Mouse (Mus musculus): ENCODE results near the gene Serpinc1. TPM values are rescaled to one million over a fixed set of nuclear protein-coding genes. Genes with fewer than 3 reads are reported as not detected.
"Not testable (repeated sequence)": the region's sequence is repeated elsewhere in the genome, so short reads cannot be mapped to it uniquely, and the experiment has no call there.

Gene Serpinc1
- polyA plus RNA-seq, 1 experiment = 0.18 TPM

DNA sequence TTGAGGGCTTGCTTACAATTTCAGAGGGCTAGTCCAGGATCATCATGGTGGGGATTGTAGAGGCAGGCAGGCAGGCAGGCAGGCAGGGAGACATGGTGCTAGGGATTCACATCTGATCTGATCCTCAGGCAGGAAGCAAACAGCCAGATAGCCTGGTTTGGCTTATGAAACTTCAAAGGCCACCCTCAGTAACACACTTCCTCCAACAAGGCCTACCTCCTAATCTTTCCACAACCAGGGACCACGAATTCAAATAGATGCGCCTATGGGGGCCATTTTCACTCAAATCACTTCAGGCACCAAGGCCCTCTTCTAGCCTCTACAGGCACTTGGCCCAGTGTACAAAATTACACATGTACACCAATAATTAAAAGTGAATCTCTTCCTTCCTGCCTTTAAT, 48.8 kb downstream of the Serpinc1 start:
- no peak overlapping the region for H3K4me3 ChIP-seq (replicated peaks; ENCODE audit: insufficient read depth, low read depth, low read length)
- H3K4me1 ChIP-seq (ENCODE audit: control insufficient read depth, insufficient read depth, low read length) = no peaks in the 10 kb centered on the region
- 89% methylated on average over 2 of the region's 2 CpGs for whole genome bisulfite sequencing
- no peak overlapping the region for H3K27ac ChIP-seq (ENCODE audit: insufficient read depth, low read length)
- no peak for DNase-seq
- no peak for TF ChIP-seq POLR2A (IDR thresholded peaks at IDR 0.05; ENCODE audit: borderline replicate concordance, insufficient read depth, low read length)
- no peak for TF ChIP-seq CTCF (IDR thresholded peaks at IDR 0.05; ENCODE audit: borderline replicate concordance, insufficient read depth, low read depth, low read length)
- no peaks in the 10 kb centered on the region for H3K27me3 ChIP-seq (ENCODE audit: control insufficient read depth, insufficient read depth, low read length)

DNA sequence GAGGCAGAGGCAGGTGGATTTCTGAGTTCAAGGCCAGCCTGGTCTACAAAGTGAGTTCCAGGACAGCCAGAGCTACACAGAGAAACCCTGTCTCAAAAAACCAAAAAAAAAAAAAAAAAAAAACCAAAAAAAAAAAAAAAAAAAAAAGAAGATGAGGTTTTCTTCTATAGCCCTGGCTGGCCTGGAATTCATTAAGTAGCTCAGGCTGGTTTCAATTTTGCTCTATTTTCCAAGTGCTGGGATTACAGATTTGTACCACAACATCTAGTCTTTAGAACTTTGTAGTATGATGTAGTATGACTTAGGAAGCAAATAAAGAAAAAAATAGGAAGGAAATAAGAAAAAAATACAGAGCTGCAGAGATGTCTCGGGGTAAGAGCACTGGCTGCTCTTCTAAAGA, 50.0 kb downstream of the Serpinc1 start:
- 97% methylated on average over 1 of the region's 1 CpGs for WGBS
- not testable (repeated sequence) for DNase-seq

DNA sequence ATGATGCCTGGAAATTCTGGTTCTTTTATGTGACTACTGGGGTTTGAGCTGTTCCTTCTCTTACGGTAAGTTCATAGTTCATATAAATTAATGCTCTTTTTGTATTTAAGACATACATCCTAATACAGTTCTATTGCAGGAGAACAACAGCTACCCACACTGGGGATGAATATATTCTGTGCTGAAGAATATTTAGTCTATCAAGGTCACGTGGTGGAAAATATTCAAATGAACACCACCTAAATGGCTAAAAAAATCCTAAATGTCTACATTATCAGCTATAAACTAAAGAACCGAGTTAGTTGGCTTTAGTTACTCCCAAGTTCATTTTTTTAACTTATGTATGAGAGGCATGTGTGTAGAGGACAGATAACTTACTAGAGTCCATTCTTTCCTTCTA, 51.7 kb downstream of the Serpinc1 start:
- Histone ChIP-seq H3K4me3 (replicated peaks; ENCODE audit: insufficient read depth, low read depth, low read length) (no peak overlapping the region), H3K27me3 (ENCODE audit: control insufficient read depth, insufficient read depth, low read length) (no peaks in the 10 kb centered on the region), H3K27ac (ENCODE audit: insufficient read depth, low read length) (no peak overlapping the region), H3K4me1 (ENCODE audit: control insufficient read depth, insufficient read depth, low read length) (no peaks in the 10 kb centered on the region)
- no peak for TF ChIP-seq CTCF (IDR thresholded peaks at IDR 0.05; ENCODE audit: borderline replicate concordance, insufficient read depth, low read depth, low read length)
- TF ChIP-seq POLR2A (IDR thresholded peaks at IDR 0.05; ENCODE audit: borderline replicate concordance, insufficient read depth, low read length) = no peak
- WGBS = 96% methylated on average over 3 of the region's 3 CpGs
- no peak for DNase-seq

More for the DNA sequence above, 50.0 kb downstream of the Serpinc1 start:
- not testable (repeated sequence) for H3K4me3 ChIP-seq (replicated peaks; ENCODE audit: insufficient read depth, low read depth, low read length); H3K4me1 ChIP-seq (ENCODE audit: control insufficient read depth, insufficient read depth, low read length); H3K27ac ChIP-seq (ENCODE audit: insufficient read depth, low read length); H3K27me3 ChIP-seq (ENCODE audit: control insufficient read depth, insufficient read depth, low read length)

DNA sequence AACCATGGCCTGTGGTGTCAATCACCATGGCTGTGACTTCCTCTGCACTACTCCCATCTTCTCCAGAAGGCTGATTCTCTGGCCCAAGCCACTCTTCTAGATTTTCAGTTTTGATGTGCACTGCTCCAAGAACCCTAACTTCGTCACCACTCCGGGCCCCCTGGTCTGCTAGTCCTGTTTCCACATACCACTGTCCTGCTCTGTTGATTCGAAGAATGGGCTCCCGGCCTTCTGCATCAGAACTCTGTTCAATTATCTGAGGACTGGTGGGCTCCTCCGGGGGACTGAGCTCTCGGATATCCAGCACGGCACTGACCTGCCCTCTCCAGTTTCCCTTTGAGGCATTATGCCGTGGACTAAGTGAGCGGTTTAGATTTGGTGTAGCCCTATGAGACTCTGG, 53.5 kb downstream of the Serpinc1 start:
- 90% methylated on average over 9 of the region's 9 CpGs for WGBS
- TF ChIP-seq POLR2A (IDR thresholded peaks at IDR 0.05; ENCODE audit: borderline replicate concordance, insufficient read depth, low read length) (no peak), CTCF (IDR thresholded peaks at IDR 0.05; ENCODE audit: borderline replicate concordance, insufficient read depth, low read depth, low read length) (no peak)
- Histone ChIP-seq H3K4me3 (replicated peaks; ENCODE audit: insufficient read depth, low read depth, low read length) (no peak overlapping the region), H3K4me1 (ENCODE audit: control insufficient read depth, insufficient read depth, low read length) (no peaks in the 10 kb centered on the region), H3K27me3 (ENCODE audit: control insufficient read depth, insufficient read depth, low read length) (no peaks in the 10 kb centered on the region), H3K27ac (ENCODE audit: insufficient read depth, low read length) (no peak overlapping the region)
- DNase-seq = no peak

DNA sequence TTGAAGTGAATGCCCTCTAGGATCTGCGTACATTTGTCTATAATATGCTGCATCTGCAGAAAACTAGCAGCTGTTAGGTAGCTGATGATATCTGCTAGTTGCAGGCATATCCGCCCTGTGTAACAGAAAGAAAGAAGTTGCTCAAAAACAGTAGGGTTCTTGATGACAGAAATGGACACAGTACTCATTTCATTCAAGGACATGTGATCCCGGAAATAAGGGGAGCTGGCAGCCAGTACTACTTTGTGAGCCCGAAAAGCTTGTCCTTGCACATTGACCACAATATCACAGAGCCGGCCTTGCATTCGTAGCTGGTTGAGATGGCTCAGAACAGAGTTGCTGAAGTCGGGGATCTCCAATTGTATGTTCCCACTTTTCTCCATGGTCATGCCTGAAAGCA, 54.0 kb downstream of the Serpinc1 start:
- 86% methylated on average over 7 of the region's 7 CpGs for WGBS
- no peak overlapping the region for H3K27ac ChIP-seq (ENCODE audit: insufficient read depth, low read length)
- TF ChIP-seq POLR2A (IDR thresholded peaks at IDR 0.05; ENCODE audit: borderline replicate concordance, insufficient read depth, low read length) = no peak
- no peak for TF ChIP-seq CTCF (IDR thresholded peaks at IDR 0.05; ENCODE audit: borderline replicate concordance, insufficient read depth, low read depth, low read length)
- H3K27me3 ChIP-seq (ENCODE audit: control insufficient read depth, insufficient read depth, low read length) = no peaks in the 10 kb centered on the region
- H3K4me1 ChIP-seq (ENCODE audit: control insufficient read depth, insufficient read depth, low read length) = peaks cover under 1% of the 10 kb centered on the region; the same call in 1 of the 2 replicates
- no peak for DNase-seq
- H3K4me3 ChIP-seq (replicated peaks; ENCODE audit: insufficient read depth, low read depth, low read length) = no peak overlapping the region

DNA sequence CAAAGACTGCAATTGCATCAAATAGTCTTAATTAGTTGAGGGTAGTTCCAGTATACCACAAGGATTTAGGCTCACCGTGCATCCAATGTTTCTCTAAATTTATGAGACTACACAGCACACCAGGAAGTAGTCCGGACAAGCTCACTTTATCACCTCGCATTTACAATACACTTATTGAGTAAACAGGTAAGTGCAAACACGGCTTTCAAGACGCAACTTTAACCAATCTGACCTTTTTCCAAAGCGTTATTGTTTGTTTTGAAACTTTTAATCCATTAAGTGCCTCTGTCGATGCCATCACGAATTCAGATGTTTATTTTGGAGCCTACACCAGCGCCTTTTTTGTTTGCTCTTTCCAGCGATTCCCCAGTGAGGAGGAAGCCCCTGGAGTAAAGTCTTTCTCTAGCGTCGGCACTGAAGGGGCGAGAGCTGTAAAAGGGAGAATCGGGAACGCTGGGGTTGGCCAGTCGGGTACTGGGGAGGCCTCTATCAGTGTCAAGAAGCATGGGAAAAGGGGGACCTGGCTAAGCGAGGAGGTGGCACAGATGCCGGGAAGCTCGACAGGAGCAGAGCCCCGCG, 55.6 kb downstream of the Serpinc1 start:
- H3K27ac ChIP-seq (ENCODE audit: insufficient read depth, low read length) = no peak overlapping the region
- no peaks in the 10 kb centered on the region for H3K27me3 ChIP-seq (ENCODE audit: control insufficient read depth, insufficient read depth, low read length)
- DNase-seq = no peak
- WGBS = 2% methylated on average over 21 of the region's 21 CpGs
- TF ChIP-seq CTCF (IDR thresholded peaks at IDR 0.05; ENCODE audit: borderline replicate concordance, insufficient read depth, low read depth, low read length) (no peak), POLR2A (IDR thresholded peaks at IDR 0.05; ENCODE audit: borderline replicate concordance, insufficient read depth, low read length) (no peak)
- peak overlapping the region; percentile 80 for H3K4me3 ChIP-seq (replicated peaks; ENCODE audit: insufficient read depth, low read depth, low read length)
- H3K4me1 ChIP-seq (ENCODE audit: control insufficient read depth, insufficient read depth, low read length) = peaks cover 4% of the 10 kb centered on the region; the same call in 1 of the 2 replicates

DNA sequence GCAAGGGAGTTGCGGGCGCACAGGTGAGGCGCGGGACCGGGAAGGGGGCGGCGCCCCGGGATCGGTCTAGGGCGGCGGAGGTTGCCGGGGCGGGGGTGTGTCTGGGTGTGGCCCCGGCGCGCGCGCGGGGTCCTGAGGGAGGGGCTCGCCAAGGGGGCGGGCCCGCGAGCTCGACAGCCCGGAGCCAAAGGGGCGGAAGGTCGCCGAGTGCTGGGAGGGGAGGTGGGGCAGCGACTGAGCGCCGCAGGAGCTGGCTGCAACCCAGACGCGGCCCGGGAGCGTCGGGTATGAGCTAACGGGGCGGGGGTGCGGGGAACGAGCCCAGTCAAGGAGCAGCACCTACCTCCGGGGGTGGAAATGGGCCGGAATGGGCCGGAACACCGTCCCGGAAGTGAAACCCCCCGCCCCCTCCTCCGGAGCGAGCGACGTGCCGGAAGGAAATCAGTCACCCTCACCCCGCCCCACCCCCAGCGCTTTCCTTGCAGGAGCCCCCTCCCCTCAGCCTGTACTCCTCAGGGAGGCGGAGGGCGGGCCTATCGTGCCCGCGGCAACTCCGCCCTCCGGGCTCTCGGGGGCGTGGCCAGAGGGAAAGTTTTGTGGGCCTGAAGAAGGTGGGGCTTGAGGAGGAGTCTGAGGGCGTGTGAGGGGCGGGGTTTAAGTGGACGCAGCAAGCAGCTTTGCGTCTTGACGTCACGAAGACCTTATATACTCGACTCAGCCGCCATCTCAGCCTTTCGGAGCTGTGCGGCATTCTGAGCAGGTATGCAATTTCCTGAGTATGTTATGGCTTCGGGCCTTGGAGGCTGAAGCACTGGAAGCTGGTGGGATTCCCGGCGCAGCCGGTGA, 56.3 kb downstream of the Serpinc1 start, which contains the start of gene Zbtb37:
TSS of gene Zbtb37 (minus strand) at position 415 of the 846 bp plus-strand sequence.
- TF ChIP-seq CTCF (IDR thresholded peaks at IDR 0.05; ENCODE audit: borderline replicate concordance, insufficient read depth, low read depth, low read length) (no peak), POLR2A (IDR thresholded peaks at IDR 0.05; ENCODE audit: borderline replicate concordance, insufficient read depth, low read length) (peak; percentile 100)
- H3K4me1 ChIP-seq (ENCODE audit: control insufficient read depth, insufficient read depth, low read length) = peaks cover 4% of the 10 kb centered on the region; the same call in 1 of the 2 replicates
- under 1% methylated on average over 70 of the region's 76 CpGs for WGBS
- peak within 1 kb of the TSS; percentile 73 for H3K27ac ChIP-seq (ENCODE audit: insufficient read depth, low read length)
- peak; percentile 97 for DNase-seq
- H3K27me3 ChIP-seq (ENCODE audit: control insufficient read depth, insufficient read depth, low read length) = no peaks in the 10 kb centered on the region
- H3K4me3 ChIP-seq (replicated peaks; ENCODE audit: insufficient read depth, low read depth, low read length) = peak within 1 kb of the TSS; percentile 80

DNA sequence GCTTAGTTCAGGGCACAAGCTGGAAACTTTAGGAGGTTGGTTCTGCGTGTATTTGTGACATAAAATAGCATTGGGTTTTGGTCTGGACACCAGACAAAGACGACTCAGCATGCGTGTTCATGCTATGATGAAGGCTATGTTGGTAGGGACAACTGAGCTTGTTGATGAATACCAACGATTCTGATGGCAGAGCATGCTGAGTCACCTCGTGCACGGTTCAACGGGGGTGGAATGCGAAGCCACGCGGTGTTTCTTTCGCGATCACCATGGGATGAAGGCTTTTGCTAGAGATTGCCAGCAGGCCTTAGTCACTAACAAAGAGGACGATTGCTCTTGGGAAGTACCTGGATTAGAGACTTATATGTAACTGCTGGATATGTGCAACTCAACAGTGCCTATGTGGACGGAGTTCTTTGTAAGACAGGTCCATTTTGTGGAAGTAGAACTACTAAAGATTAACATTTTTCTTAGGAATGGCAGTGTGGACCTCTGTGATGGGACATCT, 56.9 kb downstream of the Serpinc1 start:
- TF ChIP-seq CTCF (IDR thresholded peaks at IDR 0.05; ENCODE audit: borderline replicate concordance, insufficient read depth, low read depth, low read length) (no peak), POLR2A (IDR thresholded peaks at IDR 0.05; ENCODE audit: borderline replicate concordance, insufficient read depth, low read length) (no peak)
- Histone ChIP-seq H3K4me3 (replicated peaks; ENCODE audit: insufficient read depth, low read depth, low read length) (peak overlapping the region; percentile 80), H3K4me1 (ENCODE audit: control insufficient read depth, insufficient read depth, low read length) (peaks cover 4% of the 10 kb centered on the region; the same call in 1 of the 2 replicates), H3K27ac (ENCODE audit: insufficient read depth, low read length) (peak overlapping the region; percentile 73), H3K27me3 (ENCODE audit: control insufficient read depth, insufficient read depth, low read length) (no peaks in the 10 kb centered on the region)
- no peak for DNase-seq
- under 1% methylated on average over 14 of the region's 14 CpGs for WGBS
